Mouse (Mus musculus) stomach, postnatal 0 days (tissue): ENCODE data around the gene Hoxb6.

ENCODE experiments used
- CTCF ChIP-seq: IDR thresholded peaks from 2 replicates; pipeline ENCODE4 v1.5.1; 2016; ENCODE audit warnings: antibody characterized with exemption, low read depth, mild to moderate bottlenecking, moderate library complexity
- EP300 ChIP-seq: optimal IDR thresholded peaks from 2 replicates; pipeline ENCODE3; 2016; ENCODE audit warnings: antibody characterized with exemption

DNA sequence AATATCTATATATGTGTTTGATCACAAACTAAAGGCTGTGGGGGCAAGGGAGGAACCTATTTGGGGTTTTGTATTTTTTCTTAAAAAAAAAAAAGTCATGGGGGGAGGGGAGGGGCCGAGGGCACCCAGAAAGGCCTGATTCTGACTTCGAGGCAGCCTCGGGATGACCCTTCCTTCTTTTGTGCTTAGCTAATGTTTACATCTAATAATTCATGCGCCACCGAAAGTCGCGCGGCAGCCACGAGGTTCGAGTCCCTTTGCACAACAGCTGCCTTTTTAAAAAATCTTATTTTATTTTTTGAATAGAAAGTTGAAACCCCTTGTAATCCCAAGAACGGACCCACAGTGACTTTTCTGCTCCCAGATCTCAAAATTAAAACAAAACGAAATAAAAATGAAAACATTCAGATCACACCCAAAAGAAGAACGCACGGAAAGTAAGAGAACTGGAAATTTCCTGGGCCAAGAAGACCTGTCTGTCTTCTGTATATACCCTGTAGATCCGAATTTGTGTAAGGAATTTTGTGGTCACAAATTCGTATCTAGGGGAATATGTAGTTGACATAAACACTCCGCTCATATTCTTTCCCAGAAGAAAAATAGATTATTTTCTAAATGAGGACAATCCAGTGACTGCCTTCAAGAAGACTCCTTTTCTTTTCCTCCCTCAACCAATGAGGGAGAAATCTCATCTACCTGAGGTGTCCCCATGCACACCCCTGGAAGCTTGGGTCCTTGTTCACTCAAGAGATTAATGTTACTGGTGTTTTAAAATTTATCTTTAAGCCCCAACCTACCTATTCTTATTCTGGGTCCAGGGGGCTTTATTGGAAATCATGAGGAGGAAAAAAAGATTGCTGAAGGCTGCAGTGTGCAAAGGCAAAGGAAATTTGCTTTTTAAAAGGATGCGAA, 24.7 kb downstream of the Hoxb6 start:
- TF ChIP-seq CTCF: no peak
- TF ChIP-seq EP300: no peak
